Mouse (Mus musculus) bone marrow, adult 2 months (tissue): ENCODE data around the gene Uso1.

Experiments used
- CTCF ChIP-seq: fragments of 200-500 bp; IDR thresholded peaks from 2 replicates; pipeline ENCODE4 v1.5.1; 2011; ENCODE audit warnings: low read length, control low read depth; ENCODE audit not compliant: control insufficient read depth, insufficient read depth
- POLR2A ChIP-seq: fragments of 200-500 bp; IDR thresholded peaks from 2 replicates; pipeline ENCODE4 v1.6.1; 2011; ENCODE audit warnings: low read depth, mild to moderate bottlenecking, control low read depth, low read length, borderline replicate concordance; ENCODE audit not compliant: control insufficient read depth

- TF ChIP-seq POLR2A (no peak), CTCF (no peak)
Measured at GRCm38 (mm10) chr5:92098351-92099109, 39.2 kb upstream of the Uso1 start.
